Mouse (Mus musculus) left cerebral cortex, adult 11 months (tissue): ENCODE measurements at regions not wholly inside any gene's neighbourhood (a gene's known extent, or its start where the extent isn't known, plus 50 kb on each side); places are given as distances from the start of the nearest gene placed in this dataset.

Experiments used
- DNase-seq: peaks from one replicate; pipeline ENCODE4 v3.0.0; 2022; ENCODE audit warnings: low spot score

GRCm38 (mm10) chr1:94582526-94582925 lies 530.2 kb upstream of the Pdcd1 start:
- no peak for DNase-seq

- no peak for DNase-seq
Observed at GRCm38 (mm10) chr1:94581650-94582405, 529.5 kb upstream of the Pdcd1 start.

- no peak for DNase-seq
Observed at GRCm38 (mm10) chr1:94532773-94533541, 480.6 kb upstream of the Pdcd1 start.

GRCm38 (mm10) chr1:94504080-94504520 lies 451.7 kb upstream of the Pdcd1 start:
- no peak for DNase-seq

- peak; percentile 0 for DNase-seq
Observed at GRCm38 (mm10) chr1:94503379-94504079, 451.2 kb upstream of the Pdcd1 start.

- DNase-seq, result no peak
Observed at GRCm38 (mm10) chr1:94502066-94502861, 449.9 kb upstream of the Pdcd1 start.

- no peak for DNase-seq
Observed at GRCm38 (mm10) chr1:94496992-94497391, 444.6 kb upstream of the Pdcd1 start.

- no peak for DNase-seq
Observed at GRCm38 (mm10) chr1:94496341-94496740, 444.0 kb upstream of the Pdcd1 start.

- no peak for DNase-seq
Observed at GRCm38 (mm10) chr1:94487062-94487461, 434.7 kb upstream of the Pdcd1 start.

- DNase-seq, result peak; percentile 10
Observed at GRCm38 (mm10) chr1:94469834-94470233, 417.5 kb upstream of the Pdcd1 start.

GRCm38 (mm10) chr1:94423731-94424130 lies 371.4 kb upstream of the Pdcd1 start:
- DNase-seq, result no peak

- no peak for DNase-seq
Observed at GRCm38 (mm10) chr1:94413043-94413442, 360.7 kb upstream of the Pdcd1 start.

GRCm38 (mm10) chr1:94366606-94367005 lies 314.3 kb upstream of the Pdcd1 start:
- no peak for DNase-seq

GRCm38 (mm10) chr1:94356996-94357395 lies 304.6 kb upstream of the Pdcd1 start:
- no peak for DNase-seq

- no peak for DNase-seq
Observed at GRCm38 (mm10) chr1:94355873-94356272, 303.5 kb upstream of the Pdcd1 start.

GRCm38 (mm10) chr1:94342576-94342975 lies 290.2 kb upstream of the Pdcd1 start:
- DNase-seq, result no peak

GRCm38 (mm10) chr1:94341237-94341636 lies 288.9 kb upstream of the Pdcd1 start:
- DNase-seq, result no peak

GRCm38 (mm10) chr1:94318029-94318428 lies 265.7 kb upstream of the Pdcd1 start:
- no peak for DNase-seq

- DNase-seq, result no peak
Observed at GRCm38 (mm10) chr1:94298395-94298794, 246.0 kb upstream of the Pdcd1 start.

GRCm38 (mm10) chr1:94272569-94272968 lies 220.2 kb upstream of the Pdcd1 start:
- no peak for DNase-seq

- DNase-seq, result peak; percentile 5
Observed at GRCm38 (mm10) chr1:94263313-94263712, 211.0 kb upstream of the Pdcd1 start.

- DNase-seq, result no peak
Observed at GRCm38 (mm10) chr1:94235426-94235825, 183.1 kb upstream of the Pdcd1 start.
